Mouse (Mus musculus) adrenal gland, adult 8-10 months (tissue): ENCODE measurements around the gene Tuba1b. TPM values are rescaled to one million over a fixed set of nuclear protein-coding genes. Genes with fewer than 3 reads are reported as not detected.
"Not testable (repeated sequence)": the region's sequence is repeated elsewhere in the genome, so short reads cannot be mapped to it uniquely, and the experiment has no call there.

ENCODE experiments used
- DNase-seq: peaks from one replicate; pipeline ENCODE4 v3.0.0; 2022
- total RNA-seq, 4 experiments: library from RNA; stranded (reverse); gene quantifications; 2 replicates each; pipeline ENCODE4 v1.2.4; 2022

The Tuba1b gene
- total RNA-seq, 4 experiments from 2014 or later, result 199 to 221 (median 208) TPM

DNA sequence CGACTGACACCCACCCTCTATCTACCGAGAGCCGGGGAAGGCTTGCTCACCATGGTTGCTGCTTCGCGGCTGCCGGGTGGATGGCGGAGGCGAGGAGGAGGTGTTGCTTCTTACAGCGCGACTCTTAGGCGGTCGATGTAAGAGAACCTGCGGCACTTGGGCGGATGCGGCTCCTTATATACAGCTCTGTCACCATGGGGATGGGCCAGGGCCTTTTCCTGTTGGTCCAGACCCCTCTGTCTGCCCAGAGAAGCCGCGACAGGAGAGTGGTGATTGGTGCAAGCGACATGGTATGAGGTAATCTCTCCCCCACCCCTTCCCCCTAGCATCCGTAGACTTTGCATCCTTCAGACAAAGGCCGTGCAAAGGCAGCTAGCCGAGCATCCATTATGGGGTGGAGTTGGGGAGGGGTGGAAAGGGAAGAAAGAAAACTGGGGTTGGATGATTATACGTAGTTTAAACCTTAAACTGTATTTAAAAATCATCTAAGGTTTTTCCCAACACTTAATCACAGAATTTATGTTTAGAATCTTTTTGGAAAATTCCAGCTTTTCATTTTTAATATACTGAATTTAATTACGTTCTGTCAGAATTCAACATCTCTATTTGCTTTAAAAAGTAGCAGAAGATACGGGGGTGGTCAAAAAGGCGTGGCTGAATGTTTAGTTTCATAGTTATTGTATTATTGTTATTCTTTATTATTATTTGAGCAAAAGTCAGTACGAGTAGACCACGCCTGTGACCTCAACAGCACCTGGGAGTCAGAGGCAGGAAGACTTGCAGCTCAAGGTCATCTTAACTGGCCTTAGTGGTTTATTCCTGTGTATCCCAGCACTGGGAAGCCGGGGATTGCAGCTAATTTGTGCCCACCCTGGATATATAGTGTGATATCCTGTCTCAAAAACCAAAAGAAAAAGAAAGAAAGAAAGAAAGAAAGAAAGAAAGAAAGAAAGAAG is 19.3 kb upstream of the Tuba1b start, which contains the start of the genes Gm49450 and Tuba1a:
Gm49450 (minus strand) TSS at position 151 of the 956 bp plus-strand sequence.
Tuba1a (minus strand) TSS at position 303 of the 956 bp plus-strand sequence.
- DNase-seq, result peak; percentile 85

DNA sequence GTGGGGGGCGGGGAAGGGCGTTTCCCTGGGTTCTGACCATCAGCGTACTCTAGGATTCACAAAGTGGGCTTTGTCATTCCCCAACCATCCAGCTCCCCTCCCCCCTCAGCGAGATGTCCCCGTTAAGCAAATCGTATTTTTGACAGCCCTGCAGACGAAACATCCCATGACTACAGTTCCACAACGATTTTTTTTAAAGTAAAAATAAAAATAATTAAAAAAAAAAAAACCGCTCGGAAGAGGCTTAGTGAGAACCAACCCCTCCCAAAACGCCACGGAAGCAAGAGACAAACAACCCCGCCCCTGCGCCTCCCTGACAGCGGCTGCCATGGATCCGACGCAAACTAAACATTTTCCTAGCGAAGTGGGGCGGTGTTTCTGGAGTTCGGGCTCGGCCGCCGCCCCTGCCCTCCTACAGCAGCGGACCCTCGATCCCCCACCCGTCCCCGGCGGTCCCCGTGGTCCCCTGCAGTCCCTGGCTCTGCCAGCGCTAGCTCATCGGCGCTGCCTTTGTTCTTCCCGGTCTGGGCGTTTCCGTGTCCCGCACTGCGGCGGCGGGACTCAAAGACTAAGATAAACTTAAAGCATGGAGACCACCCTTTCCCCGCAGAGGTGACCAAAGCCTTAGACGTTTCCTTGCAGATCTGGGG is 18.5 kb upstream of the Tuba1b start:
- peak; percentile 47 for DNase-seq

DNA sequence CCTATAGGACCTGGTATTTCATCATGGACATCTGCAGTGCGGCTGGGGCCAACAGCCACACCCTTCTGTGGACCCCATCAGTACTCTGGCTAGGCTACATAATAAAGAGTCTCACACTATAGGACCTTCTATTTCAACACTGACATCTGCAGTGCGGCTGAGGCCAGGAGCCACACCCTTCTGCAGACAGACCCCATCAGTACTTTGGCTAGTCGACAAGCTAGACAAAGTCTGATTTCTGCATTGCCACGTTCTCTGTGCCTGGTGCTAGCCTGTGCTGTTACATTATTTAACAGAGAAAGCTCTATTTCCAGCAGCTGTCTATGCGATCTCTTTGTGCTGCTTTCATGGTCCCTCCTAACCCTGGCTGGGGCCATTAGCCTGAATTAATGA is 17.7 kb upstream of the Tuba1b start:
- no peak for DNase-seq

DNA sequence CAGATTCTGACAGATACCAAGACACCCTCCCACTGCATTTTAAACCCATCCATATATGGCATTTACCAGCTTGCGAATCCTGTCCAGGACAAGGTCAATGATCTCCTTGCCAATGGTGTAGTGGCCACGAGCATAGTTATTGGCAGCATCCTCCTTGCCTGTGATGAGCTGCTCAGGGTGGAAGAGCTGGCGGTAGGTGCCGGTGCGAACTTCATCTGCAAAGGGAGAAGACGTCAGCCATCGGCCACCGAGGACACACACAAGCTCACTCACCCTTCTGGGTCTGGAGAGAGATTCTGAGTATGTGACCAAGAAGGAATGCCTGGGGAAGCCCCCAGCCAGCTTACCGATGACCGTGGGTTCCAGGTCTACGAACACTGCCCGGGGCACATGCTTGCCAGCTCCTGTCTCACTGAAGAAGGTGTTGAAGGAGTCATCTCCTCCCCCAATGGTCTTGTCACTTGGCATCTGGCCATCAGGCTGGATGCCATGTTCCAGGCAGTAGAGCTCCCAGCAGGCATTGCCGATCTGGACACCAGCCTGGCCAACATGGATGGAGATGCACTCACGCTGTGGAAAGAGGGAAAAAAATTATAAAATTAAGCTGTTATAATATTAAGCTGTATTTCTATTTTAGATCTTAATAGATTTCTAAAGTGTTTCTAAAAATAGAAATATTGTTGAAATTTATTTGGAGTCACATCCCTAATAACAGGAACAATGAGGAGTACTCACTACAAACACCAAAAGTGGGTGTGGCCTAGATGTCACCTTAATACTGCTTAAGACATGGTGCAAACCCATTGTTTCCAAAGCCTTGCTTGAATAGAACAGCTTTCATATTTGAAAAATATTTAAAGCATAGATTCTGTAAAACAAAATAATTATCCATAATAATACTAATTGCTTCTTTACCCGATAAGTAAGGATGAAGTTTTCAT is 17.0 kb upstream of the Tuba1b start:
- not testable (repeated sequence) for DNase-seq

DNA sequence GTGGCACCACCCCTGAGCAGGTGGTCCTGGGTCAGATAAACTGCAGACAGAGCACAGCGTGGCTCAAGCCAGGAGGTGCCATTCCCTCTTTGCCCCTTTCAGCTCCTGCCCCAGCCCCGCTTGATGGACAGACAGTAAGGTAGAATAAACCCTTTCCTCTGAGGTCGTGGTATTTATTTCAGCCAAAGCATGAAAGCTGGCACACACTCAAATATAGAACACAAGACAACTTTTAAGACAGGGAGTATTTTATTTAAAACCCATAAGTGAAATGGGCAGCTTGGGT is 15.2 kb upstream of the Tuba1b start:
- DNase-seq, result no peak

DNA sequence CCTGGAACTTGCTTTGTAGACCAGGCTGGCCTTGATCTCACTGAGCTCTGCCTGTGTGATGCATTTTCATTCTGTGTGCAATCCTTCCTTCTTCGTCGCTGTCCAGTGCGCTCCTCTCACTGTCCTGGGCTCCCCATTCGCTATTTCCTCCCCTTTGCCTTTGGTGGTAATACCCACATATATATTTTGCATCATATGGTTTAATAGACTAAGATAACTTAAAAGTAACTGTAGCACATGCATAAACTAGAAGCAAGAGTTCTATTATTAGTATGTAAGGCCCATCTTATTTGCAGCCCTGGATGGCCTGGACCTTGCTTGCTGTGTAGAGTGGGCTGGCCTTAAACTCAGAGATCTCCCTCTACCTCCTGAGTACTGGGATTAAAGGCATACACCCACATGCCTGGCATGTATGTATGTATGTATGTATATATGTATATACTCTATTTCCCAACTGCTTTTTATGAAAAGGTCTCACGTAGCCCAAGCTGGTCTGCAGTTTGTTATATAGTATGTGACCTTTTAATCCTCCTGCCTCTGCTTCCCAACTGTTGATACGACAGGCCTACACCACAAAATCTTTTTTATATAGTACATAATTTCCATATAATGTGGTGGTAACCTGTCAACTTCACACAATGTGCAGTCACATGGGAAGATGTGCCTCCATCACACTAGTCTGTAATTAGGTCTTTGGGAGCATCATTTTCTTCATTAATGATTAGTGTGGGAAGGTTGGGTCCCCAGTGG is 14.7 kb upstream of the Tuba1b start:
- no peak for DNase-seq

DNA sequence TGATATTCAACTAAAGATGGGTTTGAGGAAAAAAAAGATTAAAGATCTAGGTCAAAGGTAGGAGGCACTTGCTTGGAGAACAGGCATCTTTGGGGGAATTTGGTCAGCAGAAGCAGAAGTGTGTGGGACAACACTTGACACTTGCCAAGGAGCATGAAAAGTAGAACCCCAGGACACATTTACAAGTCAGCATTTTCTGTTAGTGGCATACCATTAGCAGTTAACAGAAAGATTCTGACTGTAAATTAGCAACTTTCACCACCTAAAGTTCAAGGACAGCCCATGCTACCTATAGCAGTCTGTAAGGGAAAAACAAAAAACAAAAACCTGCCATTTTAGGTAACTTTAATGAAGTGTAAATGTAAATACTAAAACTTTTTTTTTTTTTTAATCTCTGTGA is 14.0 kb upstream of the Tuba1b start:
- no peak for DNase-seq

DNA sequence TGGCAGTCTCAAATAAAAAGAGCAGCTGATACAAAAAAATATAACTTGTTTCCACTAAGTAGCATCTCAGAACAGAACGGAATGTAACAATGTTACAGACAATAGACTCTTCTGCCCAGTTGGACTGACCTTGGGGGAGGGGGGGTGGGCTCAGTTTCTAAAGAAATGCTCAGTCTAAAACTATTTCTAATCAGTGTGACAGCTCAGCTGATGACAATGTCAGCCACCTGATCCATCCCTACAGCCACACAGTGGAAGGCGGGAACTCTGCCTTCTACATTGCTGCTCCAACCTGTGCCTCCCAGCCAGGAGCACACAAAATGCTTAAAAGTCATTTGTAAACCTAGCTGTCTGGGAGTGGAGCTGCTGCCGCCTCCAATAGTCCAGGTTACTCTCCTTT is 13.5 kb upstream of the Tuba1b start:
- DNase-seq, result no peak

DNA sequence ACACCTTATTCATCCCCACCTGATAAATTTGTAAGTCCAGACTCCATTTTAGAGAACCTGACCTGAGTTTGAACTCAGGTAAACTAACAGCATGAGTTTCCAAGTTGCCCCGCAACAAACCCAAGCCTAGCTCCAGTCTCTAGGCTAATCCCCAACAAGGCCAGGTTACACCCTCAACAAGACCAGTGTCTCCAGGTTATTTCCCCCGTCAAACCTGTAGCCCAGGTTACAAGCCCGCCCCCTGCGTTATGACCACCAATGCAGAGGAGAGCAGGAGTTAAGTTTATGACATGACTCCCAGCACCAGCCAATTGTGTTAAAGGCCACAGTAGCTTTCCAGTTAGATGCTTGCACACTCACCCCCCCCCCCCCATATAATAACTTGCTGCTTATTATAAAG is 8.8 kb upstream of the Tuba1b start:
- DNase-seq, result no peak

DNA sequence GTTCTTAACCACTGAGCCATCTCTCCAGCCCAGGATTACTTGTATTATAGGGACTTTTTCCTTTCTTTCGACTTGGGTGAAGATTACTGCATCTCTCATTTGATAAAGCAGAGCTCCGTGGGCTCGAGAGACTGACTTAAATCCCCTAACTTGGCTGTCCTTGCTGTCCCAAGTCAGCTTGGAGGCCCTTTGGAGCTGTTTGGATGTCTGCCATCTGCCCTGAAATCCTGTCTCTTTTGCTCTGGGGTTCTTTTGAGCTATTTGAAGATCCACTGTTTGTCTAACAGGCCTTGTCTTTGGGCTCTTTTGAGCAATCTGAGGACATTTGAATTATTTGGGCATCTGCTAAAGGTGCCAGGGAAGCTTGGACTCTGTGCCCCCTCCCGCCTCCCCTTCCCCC is 7.7 kb upstream of the Tuba1b start:
- no peak for DNase-seq

DNA sequence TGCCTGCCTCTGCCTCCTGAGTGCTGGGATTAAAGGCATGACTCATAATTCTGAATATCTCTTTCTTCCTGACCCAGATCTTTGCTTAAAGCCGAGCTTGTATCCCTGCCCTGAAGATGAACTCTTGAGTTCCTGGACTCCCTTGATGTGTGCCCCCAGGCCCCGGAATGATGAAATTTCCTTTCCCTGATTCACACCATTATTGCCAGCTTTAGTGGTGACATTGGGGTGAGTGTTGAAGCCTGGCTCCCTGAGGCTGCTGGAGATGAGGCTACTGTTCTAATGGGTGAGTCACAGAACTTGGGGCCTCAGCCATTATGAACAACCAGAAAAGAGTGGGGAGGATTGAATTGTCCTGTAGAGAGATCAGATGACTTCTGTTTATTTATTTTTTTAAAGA is 7.2 kb upstream of the Tuba1b start:
- DNase-seq, result no peak

DNA sequence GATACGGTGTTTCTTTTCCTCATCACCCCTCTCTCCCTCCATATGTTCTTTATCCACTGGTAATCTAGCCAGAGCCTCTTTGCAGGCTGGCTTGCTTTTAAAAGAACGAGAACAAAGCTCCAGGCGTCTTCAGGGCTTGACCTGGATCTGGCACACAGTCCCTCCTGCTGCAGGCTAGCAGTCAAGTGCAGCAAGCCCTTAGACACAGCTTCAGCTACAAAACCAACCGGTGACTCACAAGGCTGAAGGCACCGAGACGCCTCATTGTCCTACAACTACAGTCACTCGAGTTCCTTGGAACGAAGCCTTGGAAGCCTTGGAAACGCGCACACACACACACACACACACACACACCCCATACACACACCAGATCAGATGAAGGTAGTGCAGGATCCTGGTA is 6.5 kb upstream of the Tuba1b start:
- peak; percentile 57 for DNase-seq

DNA sequence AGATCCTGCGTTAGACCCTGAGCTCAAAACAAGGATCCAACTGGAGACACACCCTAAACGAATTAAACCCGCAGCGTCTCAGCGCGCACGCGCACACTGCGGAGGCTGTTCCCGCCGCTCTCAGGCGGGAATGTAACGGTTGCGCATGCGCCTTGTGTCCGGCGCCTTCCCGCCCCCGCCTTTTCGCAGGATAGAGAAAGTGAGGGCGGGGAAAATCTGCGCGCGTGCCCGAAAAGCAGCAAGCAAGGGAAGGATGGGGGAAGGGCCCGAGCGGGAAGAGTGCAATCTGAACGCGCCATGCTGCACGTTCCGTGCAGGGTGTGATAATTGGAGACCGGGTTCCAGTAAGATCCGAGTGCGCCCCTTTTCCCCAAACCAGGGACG is 540 bp downstream of the Tuba1b start:
- peak; percentile 93 for DNase-seq

DNA sequence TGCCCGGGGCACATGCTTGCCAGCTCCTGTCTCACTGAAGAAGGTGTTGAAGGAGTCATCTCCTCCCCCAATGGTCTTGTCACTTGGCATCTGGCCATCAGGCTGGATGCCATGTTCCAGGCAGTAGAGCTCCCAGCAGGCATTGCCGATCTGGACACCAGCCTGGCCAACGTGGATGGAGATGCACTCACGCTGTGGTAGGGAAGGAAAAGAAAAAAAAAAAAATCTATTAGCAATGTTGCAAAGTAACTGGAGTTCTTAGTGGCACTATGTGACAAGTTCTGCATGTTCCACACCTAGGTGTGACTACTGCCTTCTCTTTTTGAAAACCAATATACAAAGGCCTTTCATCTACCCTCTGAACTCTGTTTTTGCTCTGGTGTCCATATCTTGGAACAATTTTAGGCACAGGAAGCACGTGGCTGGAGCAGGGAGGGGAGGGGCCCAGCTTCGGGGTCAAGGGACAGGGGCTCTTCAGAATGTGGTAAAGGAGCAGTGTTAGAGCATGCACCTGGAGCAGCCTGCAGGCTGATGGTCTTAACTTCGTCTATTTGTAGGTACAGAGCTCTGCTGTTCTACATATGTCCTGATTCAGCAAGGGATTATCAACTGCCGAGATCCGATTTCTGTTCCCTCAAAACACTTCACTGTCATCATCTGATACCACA is 1.2 kb downstream of the Tuba1b start:
- not testable (repeated sequence) for DNase-seq

DNA sequence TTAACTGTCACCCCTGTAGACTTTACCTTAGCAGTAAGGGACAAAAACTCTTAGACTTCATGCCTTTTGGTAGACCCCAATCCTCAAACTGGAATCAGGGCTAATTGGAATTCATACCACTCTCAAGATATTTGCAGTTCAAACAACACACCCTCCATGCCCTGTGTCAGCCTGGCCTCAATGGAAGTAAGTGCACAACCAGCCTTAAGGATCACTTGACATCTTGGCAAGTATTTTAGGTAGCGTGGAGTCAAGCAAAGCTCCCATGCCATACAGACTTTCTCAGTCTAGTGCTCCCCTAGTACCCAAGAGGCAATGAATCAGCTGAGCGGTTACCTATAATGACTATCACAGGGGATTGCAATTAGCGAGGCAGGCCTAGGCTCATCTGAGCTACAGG is 3.4 kb downstream of the Tuba1b start:
- DNase-seq, result no peak

DNA sequence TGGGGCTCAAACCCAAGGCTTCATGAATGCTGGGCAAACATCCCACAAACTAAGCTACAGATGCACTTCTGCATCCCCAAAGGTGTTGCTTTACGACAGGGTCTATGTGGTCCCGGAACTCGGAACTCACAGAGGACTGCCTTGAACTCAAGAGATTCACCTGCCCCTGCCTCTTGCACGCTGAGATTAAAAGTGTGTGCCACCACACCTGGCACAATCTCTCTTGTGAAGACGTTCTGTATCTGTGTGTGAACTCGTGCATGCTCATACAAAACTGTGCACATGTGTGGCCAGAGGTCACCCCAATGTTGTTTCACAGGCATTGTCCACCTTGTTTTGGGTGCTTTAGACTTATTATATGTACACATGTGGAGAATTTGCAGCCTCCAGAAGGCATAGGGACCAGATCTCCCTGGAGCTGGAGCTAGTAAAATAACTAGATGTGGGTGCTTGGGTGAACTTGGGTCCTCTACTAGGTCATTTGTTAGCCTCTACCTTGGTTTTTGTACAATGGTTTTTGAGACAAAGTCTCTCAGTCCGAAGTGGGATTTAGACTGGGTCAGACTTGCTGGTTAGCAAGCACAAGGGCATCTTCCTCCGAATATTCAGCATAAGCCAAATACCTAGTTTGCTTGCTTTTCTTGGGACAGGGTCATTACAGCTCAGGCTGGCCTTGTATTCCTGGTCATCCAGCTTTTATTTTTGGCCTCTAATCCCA is 4.2 kb downstream of the Tuba1b start:
- no peak for DNase-seq

DNA sequence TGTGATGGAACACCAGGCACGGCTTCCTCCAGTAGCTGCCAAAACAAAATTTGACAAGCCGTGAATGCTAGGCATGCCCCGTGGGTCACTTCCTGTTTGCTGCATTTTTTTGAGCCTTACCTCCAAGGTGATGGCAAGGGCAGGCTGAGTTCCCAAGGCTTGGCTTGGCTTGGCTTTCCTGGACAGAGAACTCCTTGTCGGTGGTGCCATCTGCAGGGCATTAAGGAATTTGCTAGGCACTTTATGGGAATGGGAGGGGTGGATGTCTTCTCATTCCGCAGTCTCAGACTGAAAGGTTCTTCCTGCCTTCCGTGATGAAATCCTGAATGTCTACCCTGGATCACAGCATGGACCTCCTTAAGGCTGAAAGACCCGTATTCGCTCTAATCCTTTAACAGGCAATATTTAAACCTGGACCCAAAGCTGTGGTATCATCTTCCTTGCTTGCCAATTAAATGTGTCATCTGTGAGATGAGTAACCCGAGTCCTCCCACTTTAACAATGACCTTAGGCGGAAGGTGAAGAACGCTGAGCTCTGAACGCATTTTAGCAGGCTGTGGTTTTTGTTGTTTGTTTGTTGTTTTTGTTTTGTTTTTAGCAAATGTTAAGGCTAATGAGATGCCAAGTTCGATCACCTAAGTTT is 5.6 kb downstream of the Tuba1b start:
- DNase-seq, result peak; percentile 67

DNA sequence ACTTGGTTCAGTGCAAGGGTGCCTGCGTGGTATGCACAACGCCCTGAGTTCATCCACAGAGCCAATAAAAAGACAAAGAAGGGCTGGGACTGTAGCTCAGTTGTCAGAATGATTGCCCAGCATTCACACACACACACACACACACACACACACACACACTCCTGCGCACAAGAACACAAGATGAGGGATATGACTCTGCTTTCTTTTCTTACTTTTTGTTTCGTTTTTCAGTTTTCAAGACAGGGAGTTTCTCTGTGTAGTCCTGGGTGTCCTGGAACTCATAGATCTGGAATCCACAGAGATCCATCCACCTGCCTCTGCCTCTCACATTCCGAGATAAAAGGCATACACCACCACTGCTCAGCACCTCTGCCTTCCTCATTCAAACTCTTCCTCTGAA is 6.8 kb downstream of the Tuba1b start:
- no peak for DNase-seq

DNA sequence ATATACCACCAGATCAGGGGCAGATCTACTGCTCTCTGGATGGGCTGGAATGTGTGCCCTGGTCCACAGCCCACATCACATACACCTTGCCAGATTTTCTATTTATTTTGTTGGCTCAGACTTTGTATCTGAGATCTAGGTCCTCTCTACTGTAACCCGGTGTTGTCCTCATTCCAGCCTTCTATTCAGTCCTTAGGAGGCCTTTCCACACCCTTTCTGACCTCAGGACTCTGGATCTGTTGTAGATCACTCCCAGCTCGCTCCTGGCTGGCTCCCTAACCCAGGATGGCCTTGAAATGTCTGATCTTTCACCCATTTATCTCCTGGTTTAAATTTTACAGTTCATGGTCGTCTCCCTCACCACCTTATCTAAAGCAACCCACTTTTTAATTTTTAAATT is 9.7 kb downstream of the Tuba1b start:
- DNase-seq, result no peak

DNA sequence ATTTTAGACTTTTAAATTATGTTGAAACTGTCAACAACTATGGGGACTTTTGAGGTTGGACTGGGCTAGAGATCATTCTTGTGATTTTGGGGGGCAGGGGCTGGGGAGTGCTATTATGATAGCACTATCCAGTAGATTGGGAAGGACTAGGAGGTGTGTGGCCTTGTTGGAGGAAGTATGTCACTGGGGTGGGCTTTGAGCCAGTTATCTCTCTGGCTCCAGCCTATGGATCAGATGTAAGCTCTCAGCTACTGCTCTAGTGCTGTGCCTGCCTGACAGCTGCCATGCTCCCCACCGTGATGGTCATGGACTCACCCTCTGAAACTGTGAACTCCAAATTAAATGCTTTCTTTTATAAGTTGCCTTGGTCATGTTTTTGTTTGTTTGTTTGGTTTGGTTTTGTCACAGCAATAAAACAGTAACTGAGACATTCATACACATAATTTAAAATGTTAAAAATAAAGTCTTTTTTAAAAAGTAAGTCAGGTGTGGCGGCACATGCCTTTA is 11.3 kb downstream of the Tuba1b start:
- no peak for DNase-seq
